Mouse (Mus musculus) liver, embryonic 14.5 days (tissue): ENCODE results near the gene Tmem151a.

ENCODE experiments used
- CTCF ChIP-seq: IDR thresholded peaks from 2 replicates; pipeline ENCODE4 v1.5.1; 2016; ENCODE audit warnings: antibody characterized with exemption, low read depth, control low read depth
- EP300 ChIP-seq: IDR thresholded peaks from 2 replicates; pipeline ENCODE4 v1.6.1; 2016; ENCODE audit warnings: antibody characterized with exemption, low read depth

GRCm38 (mm10) chr19:5051031-5051430 is 34.3 kb downstream of the Tmem151a start:
- TF ChIP-seq CTCF (no peak), EP300 (no peak)
